Mouse (Mus musculus): ENCODE results near the gene Fam47e. TPM values are rescaled to one million over a fixed set of nuclear protein-coding genes. Genes with fewer than 3 reads are reported as not detected.

Fam47e gene
- polyA plus RNA-seq, 1 experiment from 2014 or later, result 0.38 TPM

- 79% methylated on average over 14 of the region's 14 CpGs for WGBS
- DNase-seq (ENCODE audit: low spot score), result no peak
- H3K9ac ChIP-seq (ENCODE audit: low read depth, low read length), result no peak overlapping the region
Observed at GRCm38 (mm10) chr5:92579559-92579958, 24.7 kb downstream of the Fam47e start.

GRCm38 (mm10) chr5:92585932-92586331, 31.1 kb downstream of the Fam47e start:
- Histone ChIP-seq H3K9me3 (ENCODE audit: control insufficient read depth, low read length) (no peaks in the 10 kb centered on the region), H3K9ac (ENCODE audit: low read depth, low read length) (no peak overlapping the region), H3K27ac (ENCODE audit: low read depth, low read length) (no peak overlapping the region), H3K4me2 (no peak overlapping the region), H3K27me3 (replicated peaks; ENCODE audit: control insufficient read depth, insufficient read depth, low read length) (no peaks in the 10 kb centered on the region), H3K4me1 (replicated peaks; ENCODE audit: control insufficient read depth, insufficient read depth, low read length) (no peaks in the 10 kb centered on the region), H3K36me3 (ENCODE audit: control insufficient read depth, insufficient read depth, low read length) (no peaks in the 10 kb centered on the region), H3K4me3 (ENCODE audit: low read depth, low read length) (no peak overlapping the region)
- ATAC-seq (replicated peaks; ENCODE audit: low FRiP score) (no peak; the same call in 1 of the 2 replicates), DNase-seq (ENCODE audit: low spot score) (no peak)
- WGBS, result 57% methylated on average over 10 of the region's 10 CpGs

More at GRCm38 (mm10) chr5:92579559-92579958, 24.7 kb downstream of the Fam47e start:
- no peaks in the 10 kb centered on the region for H3K27me3 ChIP-seq (replicated peaks; ENCODE audit: control insufficient read depth, insufficient read depth, low read length)
- no peaks in the 10 kb centered on the region for H3K36me3 ChIP-seq (ENCODE audit: control insufficient read depth, insufficient read depth, low read length)
- no peak overlapping the region for H3K27ac ChIP-seq (ENCODE audit: low read depth, low read length)
- no peaks in the 10 kb centered on the region for H3K9me3 ChIP-seq (ENCODE audit: control insufficient read depth, low read length)
- no peak overlapping the region for H3K4me3 ChIP-seq (ENCODE audit: low read depth, low read length)
- H3K4me1 ChIP-seq (replicated peaks; ENCODE audit: control insufficient read depth, insufficient read depth, low read length), result no peaks in the 10 kb centered on the region
- ATAC-seq (replicated peaks; ENCODE audit: low FRiP score), result no peak
- H3K4me2 ChIP-seq, result no peak overlapping the region

GRCm38 (mm10) chr5:92595026-92595425, 40.2 kb downstream of the Fam47e start:
- 83% methylated on average over 5 of the region's 5 CpGs for WGBS
- H3K27me3 ChIP-seq (replicated peaks; ENCODE audit: control insufficient read depth, insufficient read depth, low read length), result no peaks in the 10 kb centered on the region; the same call in 1 of the 2 replicates

GRCm38 (mm10) chr5:92596865-92597264, 42.0 kb downstream of the Fam47e start:
- Histone ChIP-seq H3K4me2 (no peak overlapping the region), H3K9me3 (ENCODE audit: control insufficient read depth, low read length) (no peaks in the 10 kb centered on the region), H3K27me3 (replicated peaks; ENCODE audit: control insufficient read depth, insufficient read depth, low read length) (peaks cover 7% of the 10 kb centered on the region), H3K9ac (ENCODE audit: low read depth, low read length) (no peak overlapping the region), H3K4me3 (ENCODE audit: low read depth, low read length) (no peak overlapping the region), H3K4me1 (replicated peaks; ENCODE audit: control insufficient read depth, insufficient read depth, low read length) (no peaks in the 10 kb centered on the region), H3K36me3 (ENCODE audit: control insufficient read depth, insufficient read depth, low read length) (no peaks in the 10 kb centered on the region), H3K27ac (ENCODE audit: low read depth, low read length) (no peak overlapping the region)
- WGBS, result 80% methylated on average over 8 of the region's 8 CpGs
- ATAC-seq (replicated peaks; ENCODE audit: low FRiP score) (no peak), DNase-seq (ENCODE audit: low spot score) (no peak)

More at GRCm38 (mm10) chr5:92595026-92595425, 40.2 kb downstream of the Fam47e start:
- H3K4me3 ChIP-seq (ENCODE audit: low read depth, low read length), result no peak overlapping the region
- no peaks in the 10 kb centered on the region for H3K9me3 ChIP-seq (ENCODE audit: control insufficient read depth, low read length)
- H3K27ac ChIP-seq (ENCODE audit: low read depth, low read length), result no peak overlapping the region
- no peaks in the 10 kb centered on the region for H3K36me3 ChIP-seq (ENCODE audit: control insufficient read depth, insufficient read depth, low read length)
- H3K9ac ChIP-seq (ENCODE audit: low read depth, low read length), result no peak overlapping the region
- no peak overlapping the region for H3K4me2 ChIP-seq
- H3K4me1 ChIP-seq (replicated peaks; ENCODE audit: control insufficient read depth, insufficient read depth, low read length), result no peaks in the 10 kb centered on the region
- no peak for DNase-seq (ENCODE audit: low spot score)
- ATAC-seq (replicated peaks; ENCODE audit: low FRiP score), result no peak

GRCm38 (mm10) chr5:92599030-92599429, 44.2 kb downstream of the Fam47e start:
- H3K4me1 ChIP-seq (replicated peaks; ENCODE audit: control insufficient read depth, insufficient read depth, low read length), result no peaks in the 10 kb centered on the region; the same call in 1 of the 2 replicates
- WGBS, result 77% methylated on average over 10 of the region's 10 CpGs
- no peak overlapping the region for H3K9ac ChIP-seq (ENCODE audit: low read depth, low read length)
- no peak overlapping the region for H3K4me2 ChIP-seq
- peaks cover 16% of the 10 kb centered on the region for H3K27me3 ChIP-seq (replicated peaks; ENCODE audit: control insufficient read depth, insufficient read depth, low read length)
- no peak overlapping the region for H3K4me3 ChIP-seq (ENCODE audit: low read depth, low read length)
- no peaks in the 10 kb centered on the region for H3K36me3 ChIP-seq (ENCODE audit: control insufficient read depth, insufficient read depth, low read length)
- DNase-seq (ENCODE audit: low spot score) (no peak), ATAC-seq (replicated peaks; ENCODE audit: low FRiP score) (no peak)
- no peaks in the 10 kb centered on the region for H3K9me3 ChIP-seq (ENCODE audit: control insufficient read depth, low read length)
- no peak overlapping the region for H3K27ac ChIP-seq (ENCODE audit: low read depth, low read length)

GRCm38 (mm10) chr5:92602691-92603690, 48.1 kb downstream of the Fam47e start, which contains the start of gene Stbd1:
Gene Stbd1 (plus strand): TSS chr5:92603041.
- peak; percentile 75 for DNase-seq (ENCODE audit: low spot score)
- peaks cover 16% of the 10 kb centered on the region for H3K27me3 ChIP-seq (replicated peaks; ENCODE audit: control insufficient read depth, insufficient read depth, low read length)
- H3K4me3 ChIP-seq (ENCODE audit: low read depth, low read length), result peak within 1 kb of the TSS; percentile 64
- H3K27ac ChIP-seq (ENCODE audit: low read depth, low read length), result no peak within 1 kb of the TSS
- H3K4me1 ChIP-seq (replicated peaks; ENCODE audit: control insufficient read depth, insufficient read depth, low read length), result no peaks in the 10 kb centered on the region; the same call in 1 of the 2 replicates
- H3K36me3 ChIP-seq (ENCODE audit: control insufficient read depth, insufficient read depth, low read length), result no peaks in the 10 kb centered on the region
- no peak within 1 kb of the TSS; the same call in 1 of the 2 replicates for H3K9ac ChIP-seq (ENCODE audit: low read depth, low read length)
- ATAC-seq (replicated peaks; ENCODE audit: low FRiP score), result peak; percentile 81
- 2% methylated on average over 69 of the region's 69 CpGs for WGBS
- no peaks in the 10 kb centered on the region for H3K9me3 ChIP-seq (ENCODE audit: control insufficient read depth, low read length)
- H3K4me2 ChIP-seq, result peak within 1 kb of the TSS; percentile 84

- Histone ChIP-seq H3K27me3 (replicated peaks; ENCODE audit: control insufficient read depth, insufficient read depth, low read length) (peaks cover 16% of the 10 kb centered on the region), H3K4me3 (ENCODE audit: low read depth, low read length) (no peak overlapping the region), H3K9me3 (ENCODE audit: control insufficient read depth, low read length) (no peaks in the 10 kb centered on the region), H3K27ac (ENCODE audit: low read depth, low read length) (no peak overlapping the region), H3K36me3 (ENCODE audit: control insufficient read depth, insufficient read depth, low read length) (no peaks in the 10 kb centered on the region), H3K4me1 (replicated peaks; ENCODE audit: control insufficient read depth, insufficient read depth, low read length) (no peaks in the 10 kb centered on the region; the same call in 1 of the 2 replicates), H3K4me2 (no peak overlapping the region), H3K9ac (ENCODE audit: low read depth, low read length) (no peak overlapping the region)
- ATAC-seq (replicated peaks; ENCODE audit: low FRiP score), result no peak
- DNase-seq (ENCODE audit: low spot score), result no peak
- WGBS, result 82% methylated on average over 10 of the region's 10 CpGs
Observed at GRCm38 (mm10) chr5:92604452-92605247, 49.8 kb downstream of the Fam47e start.

- peaks cover 6% of the 10 kb centered on the region; the same call in 1 of the 2 replicates for H3K27me3 ChIP-seq (replicated peaks; ENCODE audit: control insufficient read depth, insufficient read depth, low read length)
- H3K9me3 ChIP-seq (ENCODE audit: control insufficient read depth, low read length), result no peaks in the 10 kb centered on the region
- H3K4me1 ChIP-seq (replicated peaks; ENCODE audit: control insufficient read depth, insufficient read depth, low read length), result no peaks in the 10 kb centered on the region; the same call in 1 of the 2 replicates
- no peak for DNase-seq (ENCODE audit: low spot score)
- no peak for ATAC-seq (replicated peaks; ENCODE audit: low FRiP score)
- no peak overlapping the region for H3K9ac ChIP-seq (ENCODE audit: low read depth, low read length)
- H3K4me2 ChIP-seq, result no peak overlapping the region
- no peaks in the 10 kb centered on the region for H3K36me3 ChIP-seq (ENCODE audit: control insufficient read depth, insufficient read depth, low read length)
- H3K4me3 ChIP-seq (ENCODE audit: low read depth, low read length), result no peak overlapping the region
- WGBS, result 78% methylated on average over 5 of the region's 5 CpGs
- H3K27ac ChIP-seq (ENCODE audit: low read depth, low read length), result no peak overlapping the region
Observed at GRCm38 (mm10) chr5:92607492-92608229, 52.8 kb downstream of the Fam47e start.

All from liver, embryonic 11.5 days (tissue).